Mouse (Mus musculus): Measurements from ENCODE around the gene Cyp4f37. TPM values are rescaled to one million over a fixed set of nuclear protein-coding genes. Genes with fewer than 3 reads are reported as not detected.
"Not testable (repeated sequence)": the region's sequence is repeated elsewhere in the genome, so short reads cannot be mapped to it uniquely, and the experiment has no call there.

The Cyp4f37 gene
- polyA plus RNA-seq (2014; fragmentation: Nextera tagmentation; extraction: Ambion mirVana): not detected in 2 replicates

DNA sequence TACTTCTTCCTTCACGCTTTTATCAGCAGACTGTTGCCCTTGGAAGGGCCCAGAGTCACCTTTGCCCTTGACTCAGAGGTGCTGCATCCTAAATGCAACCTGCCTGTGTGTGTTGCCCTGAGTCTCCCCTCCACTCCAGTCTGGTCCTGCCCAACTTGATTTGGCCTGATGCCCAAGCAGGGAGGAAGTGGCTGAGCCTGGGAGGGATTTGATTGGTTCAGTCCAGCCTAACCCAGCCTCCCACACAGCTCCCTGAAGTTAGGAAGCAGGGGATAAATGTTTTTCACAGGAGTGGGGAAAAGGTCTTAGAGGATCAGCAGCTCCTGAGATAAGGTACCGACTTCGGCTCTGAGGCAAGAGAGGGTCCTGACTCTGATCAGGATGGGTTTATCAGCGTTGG is at the start of gene Cyp4f37:
Cyp4f37 (plus strand) TSS at position 292 of the 400 bp plus-strand sequence.
- H3K4me1 ChIP-seq (ENCODE audit: insufficient read depth); DNase-seq; ATAC-seq (ENCODE audit: insufficient read depth); H3K9me3 ChIP-seq (ENCODE audit: low read depth, low read length); H3K4me2 ChIP-seq; H3K9ac ChIP-seq; H3K36me3 ChIP-seq (ENCODE audit: insufficient read depth); H3K4me3 ChIP-seq (ENCODE audit: low read depth, low read length); H3K27me3 ChIP-seq (ENCODE audit: insufficient read depth, low read length); H3K27ac ChIP-seq (ENCODE audit: low read depth): not testable (repeated sequence)
- WGBS: 49% methylated on average over 4 of the region's 4 CpGs

DNA sequence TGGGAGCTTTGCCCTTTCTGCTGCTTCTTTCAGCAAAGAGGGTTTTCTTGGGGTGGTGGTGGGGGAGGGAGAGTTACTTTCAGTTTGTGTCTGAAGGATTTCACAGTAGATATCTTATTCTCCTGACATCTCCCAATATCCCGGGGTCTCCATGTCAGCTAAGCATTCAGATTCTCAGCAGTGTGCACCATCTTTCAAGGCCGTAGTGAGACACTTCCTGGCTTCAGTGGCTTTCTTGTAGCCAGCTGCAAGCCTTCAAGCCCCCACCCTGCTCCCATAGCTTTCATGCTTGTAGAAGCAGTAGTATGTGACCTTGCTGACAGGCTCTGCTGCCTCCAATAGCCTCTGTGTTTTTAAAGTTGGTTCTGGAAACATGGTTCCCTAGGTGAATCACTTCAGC is 47.8 kb upstream of the Cyp4f37 start:
- H3K4me1 ChIP-seq (ENCODE audit: insufficient read depth); DNase-seq; H3K4me2 ChIP-seq; H3K9me3 ChIP-seq (ENCODE audit: low read depth, low read length); H3K27me3 ChIP-seq (ENCODE audit: insufficient read depth, low read length); ATAC-seq (ENCODE audit: insufficient read depth); H3K27ac ChIP-seq (ENCODE audit: low read depth); H3K4me3 ChIP-seq (ENCODE audit: low read depth, low read length); H3K36me3 ChIP-seq (ENCODE audit: insufficient read depth); H3K9ac ChIP-seq: not testable (repeated sequence)
- WGBS: 54% methylated on average over 2 of the region's 2 CpGs

DNA sequence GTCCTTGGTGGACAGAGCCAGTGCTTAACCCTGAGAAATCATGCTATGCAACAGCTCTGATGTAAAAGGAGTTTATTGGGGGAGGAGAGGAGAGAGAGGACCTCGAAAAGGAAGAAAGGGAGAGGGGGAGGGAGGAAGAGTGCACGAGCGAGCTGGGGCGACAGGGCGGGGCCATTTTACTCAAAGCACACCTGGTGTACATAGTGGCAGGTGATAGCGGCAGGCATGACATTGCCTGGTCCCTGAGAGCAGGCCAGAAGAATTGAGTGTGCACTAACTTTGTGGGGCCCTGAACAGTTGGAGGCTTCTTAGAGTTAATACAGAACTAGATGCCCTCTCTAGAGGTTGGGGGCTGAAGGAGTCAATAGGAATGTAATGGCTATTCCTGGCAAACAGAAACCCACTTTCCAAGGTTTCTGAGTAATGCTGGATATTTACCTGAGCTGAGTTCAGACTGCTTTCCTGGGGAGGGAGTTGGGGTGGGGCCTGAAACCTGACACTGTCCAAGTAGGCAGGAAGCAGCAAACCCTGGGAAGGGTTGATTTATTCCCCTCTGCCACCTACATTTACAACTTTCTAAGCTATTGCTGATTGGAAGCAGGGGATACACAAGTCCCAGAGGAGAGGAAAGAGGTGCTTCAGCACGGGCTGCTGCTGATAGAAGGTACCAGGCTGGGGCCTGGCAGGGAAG is 43.5 kb upstream of the Cyp4f37 start:
- H3K9ac ChIP-seq: no peak overlapping the region
- no peak; the same call in 1 of the 2 replicates for ATAC-seq (ENCODE audit: insufficient read depth)
- 0 out of 2 replicates have a peak overlapping the region, but pooled peaks have one; percentile 24 for H3K27ac ChIP-seq (ENCODE audit: low read depth)
- WGBS: 42% methylated on average over 7 of the region's 7 CpGs
- no peaks in the 10 kb centered on the region for H3K27me3 ChIP-seq (ENCODE audit: insufficient read depth, low read length)
- DNase-seq: peak; percentile 5
- H3K4me3 ChIP-seq (ENCODE audit: low read depth, low read length): no peak overlapping the region
- H3K4me2 ChIP-seq: no peak overlapping the region
- no peaks in the 10 kb centered on the region for H3K36me3 ChIP-seq (ENCODE audit: insufficient read depth)
- TF ChIP-seq CTCF (IDR thresholded peaks at IDR 0.05; ENCODE audit: low read depth): no peak
- H3K4me1 ChIP-seq (ENCODE audit: insufficient read depth): no peaks in the 10 kb centered on the region
- H3K9me3 ChIP-seq (ENCODE audit: low read depth, low read length): no peaks in the 10 kb centered on the region

DNA sequence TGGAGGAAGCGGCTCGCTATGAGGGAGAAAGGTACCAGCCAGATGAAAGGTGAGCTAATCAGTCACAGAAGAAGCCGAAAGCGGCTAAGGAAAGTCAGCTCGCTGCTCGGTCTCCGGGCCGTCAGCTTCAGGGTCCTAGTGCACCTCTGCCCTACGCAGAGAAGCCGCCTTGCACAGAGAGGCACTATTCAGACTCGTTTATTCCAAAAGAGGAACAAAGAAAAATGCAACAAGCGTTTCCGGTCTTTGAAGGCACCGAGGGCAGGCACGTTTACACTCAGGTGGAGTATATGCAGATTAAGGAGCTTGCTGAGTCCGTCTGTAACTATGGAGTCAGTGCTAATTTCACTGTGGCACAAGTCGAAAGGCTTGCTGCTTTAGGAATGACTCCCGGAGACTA is 24.6 kb upstream of the Cyp4f37 start:
- TF ChIP-seq CTCF (IDR thresholded peaks at IDR 0.05; ENCODE audit: low read depth): no peak
- Histone ChIP-seq H3K27ac (ENCODE audit: low read depth) (no peak overlapping the region), H3K9ac (no peak overlapping the region), H3K4me2 (no peak overlapping the region), H3K4me3 (ENCODE audit: low read depth, low read length) (no peak overlapping the region), H3K36me3 (ENCODE audit: insufficient read depth) (no peaks in the 10 kb centered on the region), H3K27me3 (ENCODE audit: insufficient read depth, low read length) (no peaks in the 10 kb centered on the region), H3K9me3 (ENCODE audit: low read depth, low read length) (no peaks in the 10 kb centered on the region), H3K4me1 (ENCODE audit: insufficient read depth) (no peaks in the 10 kb centered on the region)
- no peak for ATAC-seq (ENCODE audit: insufficient read depth)
- no peak for DNase-seq
- WGBS: 88% methylated on average over 18 of the region's 18 CpGs

DNA sequence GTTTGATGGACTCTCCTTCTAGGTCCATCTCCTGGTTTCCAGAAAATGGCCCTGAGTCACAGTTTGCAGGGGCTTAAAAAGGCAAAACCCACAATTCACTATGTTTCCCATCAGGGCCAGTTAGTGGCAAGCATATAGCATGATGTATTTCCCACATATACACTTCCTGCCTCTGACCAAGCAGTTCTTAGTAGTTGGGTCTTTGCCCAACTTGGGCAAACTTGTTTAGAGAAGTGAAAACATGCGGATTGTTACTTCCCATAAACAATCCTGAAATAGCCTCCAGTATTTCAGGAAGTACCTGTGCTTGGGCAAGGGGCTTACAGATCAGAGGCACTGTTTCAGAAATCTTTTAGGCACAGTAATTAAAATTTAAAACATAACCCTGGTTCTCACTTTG is 13.1 kb upstream of the Cyp4f37 start:
- DNase-seq (peak; percentile 30), ATAC-seq (ENCODE audit: insufficient read depth) (no peak)
- Histone ChIP-seq H3K9ac (no peak overlapping the region), H3K9me3 (ENCODE audit: low read depth, low read length) (no peaks in the 10 kb centered on the region), H3K4me3 (ENCODE audit: low read depth, low read length) (no peak overlapping the region), H3K4me1 (ENCODE audit: insufficient read depth) (no peaks in the 10 kb centered on the region), H3K36me3 (ENCODE audit: insufficient read depth) (no peaks in the 10 kb centered on the region), H3K27me3 (ENCODE audit: insufficient read depth, low read length) (no peaks in the 10 kb centered on the region), H3K27ac (ENCODE audit: low read depth) (no peak overlapping the region), H3K4me2 (no peak overlapping the region)
- TF ChIP-seq CTCF (IDR thresholded peaks at IDR 0.05; ENCODE audit: low read depth): no peak
- WGBS: 45% methylated on average over 1 of the region's 1 CpGs

DNA sequence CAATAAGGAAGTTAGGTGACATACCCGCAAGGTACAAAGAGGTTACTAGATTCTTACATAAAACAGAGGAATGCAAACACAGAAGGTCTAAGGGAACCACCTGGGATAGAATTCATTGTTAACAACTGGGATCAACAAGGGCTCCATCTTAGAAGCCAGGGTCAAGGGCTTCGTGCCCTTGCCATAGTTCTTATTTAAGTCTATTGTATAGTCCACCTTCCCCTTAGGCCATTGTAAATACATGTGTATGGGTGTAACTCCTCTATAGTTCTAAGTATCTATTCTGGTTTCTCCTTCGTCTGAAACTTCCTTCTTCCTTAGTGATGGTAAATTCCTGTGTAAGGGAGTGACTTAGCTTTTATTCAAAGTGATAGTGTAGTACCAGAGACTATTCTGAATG is 10.9 kb upstream of the Cyp4f37 start:
- H3K9ac ChIP-seq; H3K27ac ChIP-seq (ENCODE audit: low read depth); H3K4me3 ChIP-seq (ENCODE audit: low read depth, low read length); H3K27me3 ChIP-seq (ENCODE audit: insufficient read depth, low read length); H3K4me1 ChIP-seq (ENCODE audit: insufficient read depth); H3K9me3 ChIP-seq (ENCODE audit: low read depth, low read length); ATAC-seq (ENCODE audit: insufficient read depth); H3K36me3 ChIP-seq (ENCODE audit: insufficient read depth); DNase-seq; H3K4me2 ChIP-seq: not testable (repeated sequence)
- WGBS: 78% methylated on average over 3 of the region's 3 CpGs

DNA sequence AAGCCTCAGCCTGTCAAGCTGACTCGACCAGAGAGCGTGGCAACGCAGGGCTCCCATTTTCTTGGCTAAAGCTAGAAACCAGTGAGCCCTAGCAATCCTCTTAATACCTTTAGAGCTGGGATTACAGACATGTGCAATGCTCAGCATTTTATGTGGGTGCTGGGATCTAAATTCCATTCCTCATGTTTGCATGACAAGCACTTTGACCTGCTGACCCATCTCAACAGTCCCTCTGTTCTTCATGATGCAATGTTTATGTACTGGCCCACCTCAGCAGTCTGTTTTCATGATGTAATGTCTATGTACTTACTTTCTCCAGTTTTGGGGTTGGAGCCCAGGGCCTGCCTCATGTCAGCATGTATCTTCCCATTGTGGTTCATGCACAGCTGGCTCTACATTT is 10.2 kb upstream of the Cyp4f37 start:
- Histone ChIP-seq H3K9ac (no peak overlapping the region), H3K9me3 (ENCODE audit: low read depth, low read length) (no peaks in the 10 kb centered on the region), H3K4me1 (ENCODE audit: insufficient read depth) (no peaks in the 10 kb centered on the region), H3K27ac (ENCODE audit: low read depth) (no peak overlapping the region), H3K36me3 (ENCODE audit: insufficient read depth) (no peaks in the 10 kb centered on the region), H3K4me2 (no peak overlapping the region), H3K27me3 (ENCODE audit: insufficient read depth, low read length) (no peaks in the 10 kb centered on the region), H3K4me3 (ENCODE audit: low read depth, low read length) (no peak overlapping the region)
- ATAC-seq (ENCODE audit: insufficient read depth) (no peak), DNase-seq (no peak)
- TF ChIP-seq CTCF (IDR thresholded peaks at IDR 0.05; ENCODE audit: low read depth): no peak
- 88% methylated on average over 3 of the region's 3 CpGs for WGBS

DNA sequence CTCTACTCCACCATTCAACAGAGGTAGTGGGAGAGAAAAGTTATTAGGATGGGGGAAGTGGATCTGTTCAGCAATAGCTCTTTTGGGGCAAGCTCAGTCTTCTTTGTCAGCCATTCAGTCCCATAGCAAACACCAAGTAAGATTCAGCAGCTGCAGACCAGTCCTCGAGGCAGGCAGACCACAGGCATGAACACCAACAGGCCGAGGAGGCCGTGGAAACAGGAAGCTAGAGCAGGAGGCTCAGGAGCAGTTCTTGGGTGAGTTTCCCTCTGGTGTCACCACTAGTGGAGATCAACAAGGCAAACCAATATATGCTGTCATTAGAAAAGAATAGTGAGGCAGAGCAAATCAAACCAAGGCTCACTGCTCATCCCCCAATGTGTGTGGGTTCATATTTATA is 8.7 kb upstream of the Cyp4f37 start:
- Histone ChIP-seq H3K9me3 (ENCODE audit: low read depth, low read length) (no peaks in the 10 kb centered on the region), H3K9ac (no peak overlapping the region), H3K4me3 (ENCODE audit: low read depth, low read length) (no peak overlapping the region), H3K4me1 (ENCODE audit: insufficient read depth) (no peaks in the 10 kb centered on the region), H3K27me3 (ENCODE audit: insufficient read depth, low read length) (no peaks in the 10 kb centered on the region), H3K4me2 (no peak overlapping the region), H3K27ac (ENCODE audit: low read depth) (no peak overlapping the region), H3K36me3 (ENCODE audit: insufficient read depth) (no peaks in the 10 kb centered on the region)
- ATAC-seq (ENCODE audit: insufficient read depth) (no peak), DNase-seq (no peak)
- no peak for TF ChIP-seq CTCF (IDR thresholded peaks at IDR 0.05; ENCODE audit: low read depth)
- 70% methylated on average over 3 of the region's 3 CpGs for WGBS

Data from lung, embryonic 14.5 days (tissue).